Mouse (Mus musculus) intestine, postnatal 0 days (tissue): ENCODE results near the gene Orai3. TPM values are rescaled to one million over a fixed set of nuclear protein-coding genes. Genes with fewer than 3 reads are reported as not detected.

Experiments used
- ATAC-seq: fragments of 200-750 bp; cut with Nextera tagmentation; 2 replicates; pipeline ENCODE4 v1.8.0; 2017; ENCODE audit warnings: mild to moderate bottlenecking, moderate TSS enrichment, moderate library complexity
- H3K27ac ChIP-seq: fragments of 300-500 bp; sonication (generic); 2 replicates; pipeline ENCODE4 v1.5.1; 2014; ENCODE audit warnings: mild to moderate bottlenecking, low read depth, low read length, moderate library complexity
- H3K27me3 ChIP-seq: fragments of 300-500 bp; sonication (generic); replicated peaks from 2 replicates; pipeline ENCODE4 v1.6.1; 2014; ENCODE audit warnings: low read length, mixed read lengths; ENCODE audit not compliant: control insufficient read depth, insufficient read depth
- H3K36me3 ChIP-seq: fragments of 300-500 bp; sonication (generic); 2 replicates; pipeline ENCODE4 v1.6.1; 2014; ENCODE audit warnings: mild to moderate bottlenecking, moderate library complexity; ENCODE audit not compliant: control insufficient read depth, insufficient read depth
- H3K4me1 ChIP-seq: fragments of 300-500 bp; sonication (generic); replicated peaks from 2 replicates; pipeline ENCODE4 v1.6.1; 2014; ENCODE audit warnings: antibody characterized with exemption, low read length, mixed read lengths; ENCODE audit not compliant: control insufficient read depth, insufficient read depth
- H3K4me2 ChIP-seq: fragments of 300-500 bp; sonication (generic); replicated peaks from 2 replicates; pipeline ENCODE4 v1.6.1; 2014; ENCODE audit warnings: low read depth, mild to moderate bottlenecking, moderate library complexity
- H3K4me3 ChIP-seq: fragments of 300-500 bp; sonication (generic); 2 replicates; pipeline ENCODE4 v1.5.1; 2014; ENCODE audit warnings: low read depth, low read length
- H3K9ac ChIP-seq: fragments of 300-500 bp; sonication (generic); 2 replicates; pipeline ENCODE4 v1.6.1; 2014; ENCODE audit warnings: mild to moderate bottlenecking, low read depth, low read length
- H3K9me3 ChIP-seq: fragments of 300-500 bp; sonication (generic); 2 replicates; pipeline ENCODE4 v1.6.1; 2016; ENCODE audit warnings: mixed run types; ENCODE audit not compliant: control insufficient read depth
- CTCF ChIP-seq: sonication (generic); IDR thresholded peaks from 2 replicates; pipeline ENCODE4 v1.5.1; 2016; ENCODE audit warnings: low read depth, mild to moderate bottlenecking, control low read depth, antibody characterized with exemption, moderate library complexity
- WGBS: fragments of 180-500 bp; shearing (Covaris S2); extraction: QIAGEN DNeasy Blood & Tissue Kit; methylation state at CpG from one replicate; pipeline ENCODE4 v1.1.7; 2014; 5-methylcytosine and 5-hydroxymethylcytosine counted together
- polyA plus RNA-seq: library from polyadenylated mRNA; unstranded; fragments of >200 nt; fragmentation: Nextera tagmentation; extraction: Ambion mirVana; gene quantifications from 2 replicates; pipeline ENCODE4 v1.2.1, GENCODE M21; 2015

The Orai3 gene
- polyA plus RNA-seq, 1 experiment from 2014 or later = 18.7 TPM

DNA sequence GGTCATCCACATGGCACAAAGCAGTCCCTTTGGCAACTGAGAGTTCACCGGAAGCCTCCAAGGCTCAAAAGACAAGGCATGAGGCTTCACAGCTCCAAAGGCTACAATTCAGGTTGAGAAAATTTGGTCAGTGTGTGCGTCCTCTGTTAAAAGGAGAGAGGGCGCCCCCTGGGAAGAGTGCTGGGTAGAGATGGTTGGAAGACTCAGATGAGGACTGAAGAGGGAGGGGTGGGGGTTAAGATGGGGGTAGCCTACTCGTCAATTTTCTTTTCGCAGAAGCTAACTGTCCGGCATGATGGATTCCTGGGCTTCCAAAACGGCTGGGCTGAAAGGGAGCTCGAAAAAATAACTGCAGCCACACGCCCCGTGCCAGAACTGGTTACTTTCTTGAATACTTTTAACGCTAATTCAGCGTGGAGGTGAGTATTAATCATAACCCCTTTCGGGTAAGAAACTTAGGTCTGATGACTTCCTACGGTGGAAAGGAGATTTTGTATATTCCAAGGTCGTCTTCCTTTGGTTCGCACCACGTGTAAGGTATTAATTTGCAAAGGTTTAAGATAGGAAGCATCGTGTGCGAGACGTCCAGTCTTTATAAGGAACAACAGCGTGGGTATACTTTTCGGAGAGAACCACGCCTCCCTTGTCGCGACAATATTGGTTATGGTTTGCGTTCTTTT is 25.1 kb upstream of the Orai3 start, which contains the start of gene Fbxl19:
Fbxl19 (plus strand) TSS at position 178 of the 680 bp plus-strand sequence.
- under 1% methylated on average over 26 of the region's 26 CpGs for WGBS
- Histone ChIP-seq H3K27me3 (no peaks in the 10 kb centered on the region), H3K27ac (peak within 1 kb of the TSS; percentile 62), H3K9me3 (no peaks in the 10 kb centered on the region), H3K4me3 (peak within 1 kb of the TSS; percentile 67), H3K36me3 (peaks cover 15% of the 10 kb centered on the region; the same call in 1 of the 2 replicates), H3K9ac (peak within 1 kb of the TSS; percentile 32; the same call in 1 of the 2 replicates), H3K4me2 (peak within 1 kb of the TSS; percentile 99), H3K4me1 (0 out of 2 replicates have a peak, but pooled peaks cover 2% of the 10 kb centered on the region)
- no peak for ATAC-seq
- TF ChIP-seq CTCF = peak; percentile 81

GRCm38 (mm10) chr7:127745251-127745651 is 24.4 kb upstream of the Orai3 start:
- peak overlapping the region; percentile 62 for H3K27ac ChIP-seq
- H3K27me3 ChIP-seq = no peaks in the 10 kb centered on the region
- peak overlapping the region; percentile 99 for H3K4me2 ChIP-seq
- 0 out of 2 replicates have a peak, but pooled peaks cover 2% of the 10 kb centered on the region for H3K4me1 ChIP-seq
- H3K9me3 ChIP-seq = no peaks in the 10 kb centered on the region
- H3K4me3 ChIP-seq = peak overlapping the region; percentile 67
- H3K36me3 ChIP-seq = peaks cover 23% of the 10 kb centered on the region
- WGBS = under 1% methylated on average over 19 of the region's 19 CpGs
- H3K9ac ChIP-seq = peak overlapping the region; percentile 32; the same call in 1 of the 2 replicates
- TF ChIP-seq CTCF = no peak
- peak; percentile 83 for ATAC-seq

DNA sequence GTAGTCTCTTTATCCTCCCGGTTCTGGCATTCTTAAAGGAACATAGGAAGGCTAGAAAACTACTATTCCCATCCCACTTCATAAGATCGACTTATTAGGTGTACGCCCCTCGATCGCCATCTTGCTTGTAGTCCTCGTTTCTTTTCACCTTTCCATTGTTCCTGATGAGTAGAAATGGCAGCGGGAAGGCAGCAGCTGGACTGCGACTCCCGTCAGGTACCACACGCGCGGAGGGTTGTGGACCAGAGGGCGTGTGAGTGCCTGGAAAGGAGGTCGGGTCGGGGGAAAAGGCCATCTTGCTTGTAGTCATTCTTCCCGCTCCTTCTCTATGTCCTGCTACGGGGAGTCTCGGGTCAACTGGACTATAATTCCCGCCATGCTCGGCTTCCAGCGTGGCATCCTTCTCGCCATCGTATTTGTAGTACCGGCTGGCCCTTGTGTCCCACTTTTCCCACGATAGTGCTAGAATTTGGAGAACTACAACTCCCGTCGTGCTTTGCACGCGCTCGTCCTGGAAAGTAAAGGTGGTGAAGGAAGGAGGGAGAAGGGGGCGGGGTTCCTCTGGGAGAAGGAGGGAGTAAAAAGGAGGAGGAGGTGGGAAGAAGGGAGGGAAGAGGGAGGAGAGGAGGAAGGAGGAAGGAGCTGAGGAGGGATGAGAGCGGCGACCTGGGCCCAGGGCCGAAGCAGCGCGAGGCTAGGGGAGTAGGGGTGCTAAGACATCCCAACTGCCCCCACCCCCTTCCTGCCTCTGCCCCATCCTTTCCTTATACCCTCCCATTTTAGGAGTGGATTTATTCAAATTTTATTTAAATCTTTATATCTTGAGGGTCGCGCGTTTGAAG is 23.7 kb upstream of the Orai3 start:
- WGBS = under 1% methylated on average over 39 of the region's 39 CpGs
- no peaks in the 10 kb centered on the region for H3K27me3 ChIP-seq
- no peak for TF ChIP-seq CTCF

GRCm38 (mm10) chr7:127746494-127747491 is 22.8 kb upstream of the Orai3 start:
- Histone ChIP-seq H3K4me1 (0 out of 2 replicates have a peak, but pooled peaks cover 2% of the 10 kb centered on the region), H3K9ac (peak overlapping the region; percentile 56), H3K27ac (no peak overlapping the region), H3K9me3 (no peaks in the 10 kb centered on the region), H3K36me3 (peaks cover 38% of the 10 kb centered on the region), H3K27me3 (no peaks in the 10 kb centered on the region), H3K4me2 (peak overlapping the region; percentile 99), H3K4me3 (peak overlapping the region; percentile 67)
- ATAC-seq = no peak
- no peak for TF ChIP-seq CTCF
- 1% methylated on average over 34 of the region's 62 CpGs for WGBS

More for the DNA sequence above, 23.7 kb upstream of the Orai3 start:
- Histone ChIP-seq H3K4me2 (peak overlapping the region; percentile 99), H3K27ac (peak overlapping the region; percentile 62), H3K9me3 (no peaks in the 10 kb centered on the region), H3K36me3 (peaks cover 29% of the 10 kb centered on the region), H3K9ac (peak overlapping the region; percentile 56), H3K4me3 (peak overlapping the region; percentile 67), H3K4me1 (0 out of 2 replicates have a peak, but pooled peaks cover 2% of the 10 kb centered on the region)
- peak; percentile 93 for ATAC-seq

DNA sequence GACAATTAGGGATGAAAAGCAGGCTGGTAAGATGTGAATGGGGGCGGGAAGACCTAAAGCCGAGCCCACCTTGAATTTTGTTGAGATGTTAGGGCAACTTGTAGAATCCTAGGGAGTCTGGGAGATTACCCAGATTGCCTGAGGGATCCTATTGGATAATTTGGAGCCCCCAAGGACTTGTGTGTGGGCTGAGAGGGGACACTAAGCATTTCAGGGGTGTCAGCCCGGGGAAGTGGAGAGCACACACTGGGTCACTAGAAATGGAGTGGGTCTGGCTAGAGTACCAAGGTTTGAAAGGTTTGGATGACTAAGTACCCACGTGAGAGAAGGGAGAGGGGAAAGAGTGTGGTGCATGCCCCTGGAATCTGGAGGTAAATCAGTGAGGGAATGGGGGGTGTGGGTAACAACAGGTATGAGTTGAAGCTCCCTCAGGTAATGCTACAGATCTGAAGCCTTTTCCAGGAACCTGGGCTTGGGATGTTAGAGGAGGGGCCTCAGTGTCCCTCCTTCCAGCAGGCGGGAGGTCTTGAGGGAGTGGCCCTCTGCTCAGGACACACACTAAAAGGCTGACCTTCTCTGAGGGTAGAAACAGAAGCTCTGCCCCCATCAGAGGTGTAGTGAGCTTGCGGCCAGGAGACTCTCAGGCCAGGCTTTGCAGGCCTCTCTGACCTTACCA is 21.9 kb upstream of the Orai3 start:
- ATAC-seq = no peak
- Histone ChIP-seq H3K9ac (no peak overlapping the region), H3K27me3 (no peaks in the 10 kb centered on the region), H3K36me3 (peaks cover 47% of the 10 kb centered on the region), H3K4me3 (peak overlapping the region; percentile 67; the same call in 1 of the 2 replicates), H3K27ac (no peak overlapping the region), H3K4me1 (0 out of 2 replicates have a peak, but pooled peaks cover 2% of the 10 kb centered on the region), H3K4me2 (peak overlapping the region; percentile 99), H3K9me3 (no peaks in the 10 kb centered on the region)
- 41% methylated on average over 6 of the region's 6 CpGs for WGBS
- no peak for TF ChIP-seq CTCF
